ENCODE assay signal across 28 mouse cellular contexts in genomic region chr10:88739818-88740217, GRCm38 (mm10). TPM values are rescaled to one million over a fixed set of nuclear protein-coding genes. Genes with fewer than 3 reads are reported as not detected.
DNase-seq lines count a peak whose midpoint lies in the region; ATAC-seq lines count a peak whose summit lies in the region.
"Had no signal": no experiment of that assay in that cellular context is flagged by ENCODE, and none has a peak within 500 bp of the region (broad histone marks: within the 10 kb centered on the region; RNA-seq: fewer than 3 reads in every experiment).

No protein-coding gene starts in this region.

- H3K36me3 ChIP-seq in intestine, embryonic 16.5 days (ENCODE audit: control insufficient read depth, insufficient read depth, low read length): peaks cover 23% of the 10 kb centered on the region

- H3K27me3 ChIP-seq in intestine, embryonic 16.5 days (replicated peaks; ENCODE audit: control insufficient read depth, insufficient read depth, low read length): no peaks in the 10 kb centered on the region
- H3K27me3 ChIP-seq: embryonic facial prominence, embryonic 13.5 days; forebrain, embryonic 13.5 days; heart, embryonic 13.5 days; Patski had no signal

- H3K4me2 ChIP-seq in intestine, embryonic 16.5 days (ENCODE audit: low read depth, low read length): no peak overlapping the region
- H3K4me2 ChIP-seq: embryonic facial prominence, embryonic 13.5 days; forebrain, embryonic 13.5 days; heart, embryonic 13.5 days; hindbrain, embryonic 14.5 days had no signal

- H3K27ac ChIP-seq in intestine, embryonic 16.5 days (ENCODE audit: low read length): no peak overlapping the region
- H3K27ac ChIP-seq: embryonic facial prominence, embryonic 13.5 days; forebrain, embryonic 13.5 days; heart, embryonic 13.5 days; hindbrain, embryonic 14.5 days; hindbrain, postnatal 0 days had no signal

- H3K9ac ChIP-seq in intestine, embryonic 16.5 days (ENCODE audit: low read depth, low read length): no peak overlapping the region
- H3K9ac ChIP-seq: embryonic facial prominence, embryonic 13.5 days; forebrain, embryonic 13.5 days; heart, embryonic 13.5 days; hindbrain, embryonic 14.5 days had no signal

- H3K4me3 ChIP-seq in intestine, embryonic 16.5 days (ENCODE audit: low read length): no peak overlapping the region
- H3K4me3 ChIP-seq: embryonic facial prominence, embryonic 13.5 days; erythroblast, embryonic 14.5 days; forebrain, embryonic 13.5 days; heart, embryonic 13.5 days had no signal

- peak; percentile 42 for ATAC-seq in granulocyte monocyte progenitor cell, adult 5-6 weeks (replicated peaks; ENCODE audit: poor library complexity, severe bottlenecking)
- peak; percentile 78 for ATAC-seq in intestine, embryonic 16.5 days
- peak; percentile 63 for ATAC-seq in megakaryocyte, adult 5-6 weeks (ENCODE audit: poor library complexity, severe bottlenecking)
- ATAC-seq: CD4-positive, CD25-positive, alpha-beta regulatory T cell, adult 4 months; forebrain, embryonic 13.5 days; forebrain, embryonic 16.5 days; hindbrain, postnatal 0 days; inflammation-experienced regulatory T-cells, adult 6 months; Patski had no signal

- WGBS in intestine, embryonic 16.5 days: 62% methylated on average over 1 of the region's 1 CpGs

- no peaks in the 10 kb centered on the region for H3K9me3 ChIP-seq in intestine, embryonic 16.5 days (ENCODE audit: control insufficient read depth, low read length)
- H3K9me3 ChIP-seq: embryonic facial prominence, embryonic 13.5 days; forebrain, embryonic 13.5 days; heart, embryonic 13.5 days had no signal

- no peaks in the 10 kb centered on the region for H3K4me1 ChIP-seq in intestine, embryonic 16.5 days (ENCODE audit: control insufficient read depth, insufficient read depth, low read length)
- H3K4me1 ChIP-seq: embryonic facial prominence, embryonic 13.5 days; forebrain, embryonic 13.5 days; heart, embryonic 13.5 days had no signal

- DNase-seq in kidney, postnatal 36 days: no peak
- no peak for DNase-seq in urinary bladder, postnatal 10 days (ENCODE audit: low spot score)
- no peak for DNase-seq in MN1 (ENCODE audit: low spot score)
- DNase-seq: adrenal gland, postnatal 10 days; cerebellum, adult 11 months; cerebellum, adult 2 months; cerebellum, adult 9-11 months; cerebellum, postnatal 25 days; gastrocnemius, postnatal 10 days; gastrocnemius, postnatal 36 days; heart, adult 18-20 months; heart, postnatal 14 days; heart, postnatal 4 days had no signal

RNA-seq across cellular contexts. Expression of gene Arl1, which starts 9.2 kb away (rescaled TPM):
- total RNA-seq in granulocyte monocyte progenitor cell, adult 5-6 weeks (2014; fragmentation: Nextera tagmentation): 82.8 and 86.9 TPM in 2 replicates
- 105 and 108 TPM in 2 replicates for total RNA-seq in granulocyte monocyte progenitor cell, adult 5-6 weeks (2017)
- 185 and 192 TPM in 2 replicates for polyA plus RNA-seq in intestine, embryonic 16.5 days (2015; fragmentation: Nextera tagmentation; extraction: Ambion mirVana)
- 76.8 and 80.8 TPM in 2 replicates for total RNA-seq in megakaryocyte, adult 5-6 weeks (2015)
- total RNA-seq in megakaryocyte, adult 5-6 weeks (2017): 72.0 and 81.6 TPM in 2 replicates

RNA-seq across cellular contexts. Expression of gene Spic, which starts 55.0 kb away (rescaled TPM):
- 1.9 TPM in 1 of 2 replicates, not detected in the other for total RNA-seq in granulocyte monocyte progenitor cell, adult 5-6 weeks (2014; fragmentation: Nextera tagmentation)
- 3.1 TPM in 1 of 2 replicates, not detected in the other for total RNA-seq in granulocyte monocyte progenitor cell, adult 5-6 weeks (2017)
- 0.56 and 2.1 TPM in 2 replicates for polyA plus RNA-seq in intestine, embryonic 16.5 days (2015; fragmentation: Nextera tagmentation; extraction: Ambion mirVana)
- total RNA-seq in megakaryocyte, adult 5-6 weeks (2015): 0.14 and 0.36 TPM in 2 replicates
- total RNA-seq in megakaryocyte, adult 5-6 weeks (2017): 0.29 and 1.7 TPM in 2 replicates
- total RNA-seq: gastrocnemius, postnatal 36 days; heart, postnatal 4 days; hindbrain, postnatal 0 days had no signal
- polyA plus RNA-seq: C2C12; embryonic facial prominence, embryonic 13.5 days; forebrain, embryonic 13.5 days; forebrain, embryonic 16.5 days; hindbrain, embryonic 11.5 days; hindbrain, postnatal 0 days; Patski had no signal
